Mouse (Mus musculus) forebrain, embryonic 16.5 days (tissue): ENCODE results near the gene Smlr1. TPM values are rescaled to one million over a fixed set of nuclear protein-coding genes. Genes with fewer than 3 reads are reported as not detected.

Experiments
- ATAC-seq: fragments of 200-750 bp; cut with Nextera tagmentation; 2 replicates; pipeline ENCODE4 v1.8.0; 2017; ENCODE audit warnings: mild to moderate bottlenecking, moderate library complexity
- H3K27ac ChIP-seq: fragments of 300-500 bp; sonication (generic); 2 replicates; pipeline ENCODE4 v1.5.1; 2014; ENCODE audit warnings: low read length, control low read depth
- H3K27me3 ChIP-seq: fragments of 300-500 bp; sonication (generic); replicated peaks from 2 replicates; pipeline ENCODE4 v1.6.1; 2014; ENCODE audit warnings: low read length; ENCODE audit not compliant: control insufficient read depth, insufficient read depth
- H3K36me3 ChIP-seq: fragments of 300-500 bp; sonication (generic); 2 replicates; pipeline ENCODE4 v1.6.1; 2014; ENCODE audit not compliant: control insufficient read depth, insufficient read depth
- H3K4me1 ChIP-seq: fragments of 300-500 bp; sonication (generic); replicated peaks from 2 replicates; pipeline ENCODE4 v1.6.1; 2014; ENCODE audit warnings: low read length; ENCODE audit not compliant: control insufficient read depth, insufficient read depth
- H3K4me2 ChIP-seq: fragments of 300-500 bp; sonication (generic); 2 replicates; pipeline ENCODE4 v1.6.1; 2014; ENCODE audit warnings: mild to moderate bottlenecking, low read length, control low read depth
- H3K4me3 ChIP-seq: fragments of 300-500 bp; sonication (generic); replicated peaks from 2 replicates; pipeline ENCODE4 v1.5.1; 2014; ENCODE audit warnings: mild to moderate bottlenecking, low read length, control low read depth
- H3K9ac ChIP-seq: fragments of 300-500 bp; sonication (generic); replicated peaks from 2 replicates; pipeline ENCODE4 v1.6.1; 2014; ENCODE audit warnings: low read depth, low read length, control low read depth
- H3K9me3 ChIP-seq: fragments of 300-500 bp; sonication (generic); 2 replicates; pipeline ENCODE4 v1.6.1; 2016; ENCODE audit warnings: low read length; ENCODE audit not compliant: control insufficient read depth
- WGBS: fragments of 180-500 bp; shearing (Covaris S2); extraction: QIAGEN DNeasy Blood & Tissue Kit; methylation state at CpG from one replicate; pipeline ENCODE4 v1.1.7; 2014; 5-methylcytosine and 5-hydroxymethylcytosine counted together
- polyA plus RNA-seq: library from polyadenylated mRNA; unstranded; fragments of >200 nt; fragmentation: Nextera tagmentation; extraction: Ambion mirVana; gene quantifications from 2 replicates; pipeline ENCODE4 v1.2.1, GENCODE M21; 2015

Smlr1 gene
- polyA plus RNA-seq: not detected in 2 replicates

DNA sequence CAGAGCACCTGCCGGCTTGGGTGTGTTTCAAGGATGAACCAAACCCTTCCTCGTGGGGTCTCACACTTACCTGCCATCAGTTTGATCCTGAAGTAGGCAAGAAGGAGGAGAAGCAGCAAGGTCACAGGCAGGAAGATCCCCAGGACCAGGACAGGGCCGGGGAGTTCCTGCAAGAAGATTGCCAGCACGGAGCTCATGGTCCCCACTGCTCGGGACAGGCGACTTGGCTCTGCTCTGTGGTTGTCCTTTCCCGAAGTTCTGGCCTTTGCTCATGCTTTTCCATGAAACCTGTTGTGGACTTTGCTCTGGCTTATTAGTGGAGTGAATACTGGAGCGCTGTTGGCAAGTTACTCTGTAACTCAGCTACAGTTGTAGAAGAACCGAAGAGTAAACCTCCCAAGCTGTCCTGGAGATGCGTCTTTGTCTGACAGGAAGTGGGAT lies at the start of gene Smlr1:
Smlr1 (minus strand) TSS at position 377 of the 441 bp plus-strand sequence.
- Histone ChIP-seq H3K27ac (no peak within 1 kb of the TSS), H3K27me3 (no peaks in the 10 kb centered on the region), H3K4me3 (no peak within 1 kb of the TSS), H3K9ac (no peak within 1 kb of the TSS), H3K9me3 (no peaks in the 10 kb centered on the region), H3K4me2 (no peak within 1 kb of the TSS), H3K4me1 (no peaks in the 10 kb centered on the region), H3K36me3 (no peaks in the 10 kb centered on the region)
- WGBS: 95% methylated on average over 10 of the region's 10 CpGs
- no peak for ATAC-seq

DNA sequence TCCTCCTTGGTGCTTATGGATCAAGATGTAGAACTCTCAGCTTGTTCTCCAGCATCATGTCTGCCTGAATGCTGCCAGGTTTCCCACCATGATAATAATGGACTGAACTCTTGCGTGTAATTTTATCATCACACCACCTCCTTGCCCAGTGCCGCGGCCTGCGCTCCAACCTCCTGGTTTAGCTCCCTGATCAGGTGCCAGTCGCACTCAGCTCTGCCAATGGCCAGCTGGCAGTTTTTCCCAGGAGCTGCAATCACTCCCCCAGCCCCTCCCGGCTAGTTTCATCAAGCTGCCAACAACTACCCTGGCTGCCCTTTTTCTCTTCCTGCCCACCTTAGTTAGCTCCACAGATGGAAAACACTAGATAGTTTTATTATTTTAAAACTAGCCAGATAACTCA lies 48.8 kb upstream of the Smlr1 start:
- peak; percentile 50; the same call in 1 of the 2 replicates for ATAC-seq
- no peaks in the 10 kb centered on the region for H3K9me3 ChIP-seq
- 76% methylated on average over 6 of the region's 6 CpGs for WGBS
- no peak overlapping the region for H3K27ac ChIP-seq
- no peaks in the 10 kb centered on the region for H3K36me3 ChIP-seq
- H3K4me1 ChIP-seq: no peaks in the 10 kb centered on the region
- no peaks in the 10 kb centered on the region for H3K27me3 ChIP-seq
- H3K4me3 ChIP-seq: no peak overlapping the region
- H3K4me2 ChIP-seq: no peak overlapping the region
- H3K9ac ChIP-seq: no peak overlapping the region

DNA sequence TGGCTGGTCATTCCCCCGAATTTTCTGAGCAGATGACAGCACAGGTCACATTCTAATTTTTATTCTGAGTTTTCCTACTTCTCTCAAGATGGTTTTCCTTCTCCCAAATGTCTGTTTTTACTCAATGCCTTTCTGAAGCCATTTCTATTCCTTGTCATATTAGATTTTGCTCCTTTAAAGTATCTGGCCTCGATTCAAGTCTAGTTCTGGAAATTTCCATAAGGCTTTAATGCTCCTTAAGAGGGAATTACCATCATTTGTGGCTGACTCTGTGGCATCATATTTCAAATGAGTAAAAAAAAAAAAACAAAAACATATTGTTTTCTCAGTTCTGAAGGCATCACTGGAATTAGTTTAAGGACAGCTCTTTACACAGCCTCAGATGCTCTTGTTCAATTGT lies 44.0 kb upstream of the Smlr1 start:
- no peaks in the 10 kb centered on the region for H3K9me3 ChIP-seq
- H3K27me3 ChIP-seq: no peaks in the 10 kb centered on the region
- no peaks in the 10 kb centered on the region for H3K36me3 ChIP-seq
- H3K9ac ChIP-seq: no peak overlapping the region
- no peak overlapping the region for H3K27ac ChIP-seq
- no peak overlapping the region for H3K4me2 ChIP-seq
- no peak for ATAC-seq
- 63% methylated on average over 2 of the region's 2 CpGs for WGBS
- no peak overlapping the region for H3K4me3 ChIP-seq
- H3K4me1 ChIP-seq: no peaks in the 10 kb centered on the region

- no peaks in the 10 kb centered on the region for H3K36me3 ChIP-seq
- H3K27me3 ChIP-seq: no peaks in the 10 kb centered on the region
- no peaks in the 10 kb centered on the region for H3K9me3 ChIP-seq
- ATAC-seq: peak; percentile 84
- 0 out of 2 replicates have a peak overlapping the region, but pooled peaks have one; percentile 13 for H3K4me2 ChIP-seq
- no peak overlapping the region; the same call in 1 of the 2 replicates for H3K9ac ChIP-seq
- H3K27ac ChIP-seq: peak overlapping the region; percentile 12; the same call in 1 of the 2 replicates
- peaks cover 3% of the 10 kb centered on the region; the same call in 1 of the 2 replicates for H3K4me1 ChIP-seq
- H3K4me3 ChIP-seq: no peak overlapping the region
- 20% methylated on average over 9 of the region's 9 CpGs for WGBS
Measured at GRCm38 (mm10) chr10:25571319-25572240, 35.5 kb upstream of the Smlr1 start.

- H3K9ac ChIP-seq: no peak overlapping the region
- no peak overlapping the region for H3K4me2 ChIP-seq
- no peak overlapping the region for H3K27ac ChIP-seq
- H3K9me3 ChIP-seq: no peaks in the 10 kb centered on the region
- no peaks in the 10 kb centered on the region for H3K36me3 ChIP-seq
- H3K4me1 ChIP-seq: peaks cover 5% of the 10 kb centered on the region
- H3K27me3 ChIP-seq: no peaks in the 10 kb centered on the region
- no peak for ATAC-seq
- no peak overlapping the region for H3K4me3 ChIP-seq
- 36% methylated on average over 4 of the region's 4 CpGs for WGBS
Measured at GRCm38 (mm10) chr10:25552936-25553335, 16.9 kb upstream of the Smlr1 start.

- Histone ChIP-seq H3K9me3 (no peaks in the 10 kb centered on the region), H3K4me1 (no peaks in the 10 kb centered on the region), H3K27me3 (no peaks in the 10 kb centered on the region), H3K4me3 (no peak overlapping the region), H3K9ac (no peak overlapping the region), H3K4me2 (no peak overlapping the region), H3K27ac (no peak overlapping the region), H3K36me3 (no peaks in the 10 kb centered on the region)
- WGBS: 94% methylated on average over 3 of the region's 3 CpGs
- ATAC-seq: no peak
Measured at GRCm38 (mm10) chr10:25541097-25541496, 5.0 kb upstream of the Smlr1 start.

- Histone ChIP-seq H3K9me3 (no peaks in the 10 kb centered on the region), H3K9ac (no peak overlapping the region), H3K36me3 (no peaks in the 10 kb centered on the region), H3K27ac (no peak overlapping the region), H3K27me3 (no peaks in the 10 kb centered on the region), H3K4me1 (no peaks in the 10 kb centered on the region), H3K4me2 (no peak overlapping the region), H3K4me3 (no peak overlapping the region)
- ATAC-seq: no peak
- WGBS: 68% methylated on average over 6 of the region's 6 CpGs
Measured at GRCm38 (mm10) chr10:25539771-25540168, 3.7 kb upstream of the Smlr1 start.

- Histone ChIP-seq H3K4me3 (no peak overlapping the region), H3K9me3 (no peaks in the 10 kb centered on the region), H3K4me2 (no peak overlapping the region), H3K27ac (no peak overlapping the region), H3K27me3 (no peaks in the 10 kb centered on the region), H3K4me1 (no peaks in the 10 kb centered on the region), H3K36me3 (no peaks in the 10 kb centered on the region), H3K9ac (no peak overlapping the region)
- ATAC-seq: no peak
- 48% methylated on average over 4 of the region's 4 CpGs for WGBS
Measured at GRCm38 (mm10) chr10:25539146-25539770, 3.2 kb upstream of the Smlr1 start.

DNA sequence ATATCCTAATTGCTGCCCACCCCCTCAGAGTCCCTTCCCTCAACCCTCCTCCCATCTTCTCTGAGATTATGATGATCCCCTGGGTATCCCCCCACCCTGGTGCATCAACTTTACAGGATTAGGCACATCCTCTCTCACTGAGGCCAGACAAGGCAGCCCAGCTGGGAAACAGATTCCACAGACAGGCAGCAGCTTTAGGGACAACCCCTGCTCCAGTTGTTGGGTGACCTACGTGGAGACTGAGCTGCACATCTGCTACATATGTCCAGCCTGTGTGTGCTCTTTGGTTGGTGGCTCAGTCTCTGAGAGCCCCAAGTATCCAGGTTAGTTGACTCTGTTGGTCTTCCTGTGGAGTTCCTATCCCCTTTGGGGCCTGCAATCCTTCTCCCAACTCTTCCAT lies 2.7 kb upstream of the Smlr1 start:
- Histone ChIP-seq H3K27ac (no peak overlapping the region), H3K36me3 (no peaks in the 10 kb centered on the region), H3K4me1 (no peaks in the 10 kb centered on the region), H3K27me3 (no peaks in the 10 kb centered on the region), H3K9ac (no peak overlapping the region), H3K9me3 (no peaks in the 10 kb centered on the region), H3K4me3 (no peak overlapping the region), H3K4me2 (no peak overlapping the region)
- 88% methylated on average over 1 of the region's 1 CpGs for WGBS
- ATAC-seq: no peak
